Mouse (Mus musculus): ENCODE data around the gene Nt5dc2.

DNA sequence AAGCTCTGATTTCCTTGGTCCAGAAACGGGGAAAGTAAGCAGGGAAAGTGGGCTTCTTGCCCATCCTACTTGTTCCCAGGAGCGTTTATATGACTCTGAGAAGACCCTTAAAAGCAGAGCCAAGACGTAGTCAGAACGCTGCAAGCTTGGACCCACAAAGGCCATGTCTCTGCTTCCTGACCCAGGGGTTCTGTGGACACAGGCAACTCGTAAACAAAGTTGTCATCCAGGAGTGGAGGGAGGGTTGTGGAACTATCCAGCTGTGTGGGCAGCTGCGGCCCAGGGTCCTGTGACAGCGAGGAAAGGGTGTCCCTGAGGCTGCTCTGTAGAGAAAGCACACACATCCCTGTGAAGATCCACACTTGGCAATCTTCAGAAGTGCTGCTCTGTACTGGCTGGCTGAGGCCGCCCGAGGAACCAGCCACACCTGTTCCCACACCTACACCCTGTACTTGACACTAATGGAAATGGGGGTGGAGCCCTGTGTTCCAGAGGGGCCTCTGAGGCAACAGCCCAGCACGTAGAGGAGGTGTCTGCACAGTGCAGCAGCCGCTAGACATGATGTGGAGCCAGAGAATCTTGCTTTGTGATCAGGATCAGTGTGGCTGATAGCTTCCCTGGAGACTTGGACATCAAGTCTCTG, 2.3 kb downstream of the Nt5dc2 start:
- no peak for TF ChIP-seq CTCF (IDR thresholded peaks at IDR 0.05; ENCODE audit: control insufficient read depth, insufficient read depth, low read length)
- no peak for TF ChIP-seq POLR2A (IDR thresholded peaks at IDR 0.05; ENCODE audit: borderline replicate concordance, control insufficient read depth, low read depth, low read length)
